Mouse (Mus musculus): Measurements from ENCODE around the gene Thy1. TPM values are rescaled to one million over a fixed set of nuclear protein-coding genes. Genes with fewer than 3 reads are reported as not detected.

Gene Thy1
- polyA plus RNA-seq, 1 experiment: not detected

DNA sequence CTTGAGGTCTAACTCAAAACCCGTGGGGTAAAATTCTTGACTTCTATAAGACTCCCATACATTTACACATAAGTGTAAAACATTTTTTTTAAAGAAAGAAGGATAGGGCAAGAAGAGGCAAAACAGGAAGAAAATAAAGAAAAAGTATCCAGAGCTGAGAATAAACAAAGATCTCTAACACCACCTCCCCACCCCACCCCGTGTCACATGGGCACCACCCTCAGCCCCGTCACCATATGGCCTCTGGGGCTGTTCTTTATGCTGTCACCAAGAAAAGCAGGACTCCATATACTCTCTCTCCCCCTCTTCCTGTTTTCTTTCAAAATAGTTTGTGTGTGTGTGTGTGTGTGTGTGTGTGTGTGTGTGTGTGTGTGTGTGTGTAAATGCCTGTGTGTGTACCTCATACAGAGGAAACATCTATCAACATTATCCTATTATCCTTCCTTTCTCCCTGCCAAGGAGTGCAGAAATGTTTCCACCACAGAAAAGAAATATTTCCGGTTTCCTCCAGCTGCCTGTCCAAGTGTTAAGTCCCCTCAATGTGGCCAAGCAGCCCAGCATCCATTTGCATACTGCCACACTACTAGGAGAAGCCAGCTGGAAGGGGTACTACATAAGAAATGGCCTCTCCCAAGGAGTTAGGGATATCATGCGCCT, 13.5 kb upstream of the Thy1 start:
- Histone ChIP-seq H3ac (ENCODE audit: control insufficient read depth, insufficient read length, low read depth) (no peak overlapping the region), H3K79me3 (ENCODE audit: low read depth) (no peaks in the 10 kb centered on the region), H3K36me3 (ENCODE audit: control insufficient read depth, insufficient read depth) (no peaks in the 10 kb centered on the region), H3K4me3 (ENCODE audit: insufficient read depth, poor library complexity, severe bottlenecking) (no peak overlapping the region), H3K79me2 (ENCODE audit: control insufficient read depth, insufficient read depth) (no peaks in the 10 kb centered on the region), H3K27me3 (ENCODE audit: control insufficient read depth, insufficient read depth, insufficient read length) (no peaks in the 10 kb centered on the region)
- TF ChIP-seq CEBPB (IDR thresholded peaks at IDR 0.05; ENCODE audit: low read depth): no peak
- no peak for TF ChIP-seq USF1 (IDR thresholded peaks at IDR 0.05; ENCODE audit: low read depth)
- no peak for TF ChIP-seq FOSL1 (IDR thresholded peaks at IDR 0.05; ENCODE audit: insufficient read depth, low read length, poor library complexity, severe bottlenecking)
- no peak for TF ChIP-seq MAX (IDR thresholded peaks at IDR 0.05)
- TF ChIP-seq MYOD1 (IDR thresholded peaks at IDR 0.05; ENCODE audit: control insufficient read depth, insufficient read length, low read depth): no peak
- TF ChIP-seq CTCF (IDR thresholded peaks at IDR 0.05; ENCODE audit: control insufficient read depth, insufficient read depth, insufficient read length): no peak
- TF ChIP-seq MYOG (IDR thresholded peaks at IDR 0.05; ENCODE audit: control insufficient read depth, extremely low read depth, insufficient read length): no peak

DNA sequence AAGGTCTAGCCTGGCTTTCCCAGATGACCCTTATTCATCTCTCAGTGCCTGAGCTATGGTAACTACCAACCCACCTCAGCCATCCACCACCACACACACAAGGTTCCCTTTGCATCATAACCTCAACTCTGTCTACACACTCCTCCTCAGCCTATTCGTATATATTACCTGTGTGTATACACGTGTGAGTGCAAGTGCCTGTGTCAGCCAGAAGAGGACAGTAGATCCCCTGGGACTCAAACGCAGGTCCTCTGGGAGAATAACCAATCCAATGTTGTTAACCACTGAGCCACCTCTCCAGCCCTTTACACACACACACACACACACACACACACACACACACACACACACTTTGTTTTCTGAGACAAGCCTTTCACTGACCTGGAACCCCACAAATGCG, 12.5 kb upstream of the Thy1 start:
- no peak overlapping the region for H3K4me3 ChIP-seq (ENCODE audit: insufficient read depth, poor library complexity, severe bottlenecking)
- H3ac ChIP-seq (ENCODE audit: control insufficient read depth, insufficient read length, low read depth): no peak overlapping the region
- H3K36me3 ChIP-seq (ENCODE audit: control insufficient read depth, insufficient read depth): no peaks in the 10 kb centered on the region
- H3K27me3 ChIP-seq (ENCODE audit: control insufficient read depth, insufficient read depth, insufficient read length): no peaks in the 10 kb centered on the region
- no peaks in the 10 kb centered on the region for H3K79me2 ChIP-seq (ENCODE audit: control insufficient read depth, insufficient read depth)
- TF ChIP-seq MYOD1 (IDR thresholded peaks at IDR 0.05; ENCODE audit: control insufficient read depth, insufficient read length, low read depth) (no peak), MYOG (IDR thresholded peaks at IDR 0.05; ENCODE audit: control insufficient read depth, extremely low read depth, insufficient read length) (no peak), CEBPB (IDR thresholded peaks at IDR 0.05; ENCODE audit: low read depth) (no peak), CTCF (IDR thresholded peaks at IDR 0.05; ENCODE audit: control insufficient read depth, insufficient read depth, insufficient read length) (no peak), USF1 (IDR thresholded peaks at IDR 0.05; ENCODE audit: low read depth) (no peak), MAX (IDR thresholded peaks at IDR 0.05) (no peak), FOSL1 (IDR thresholded peaks at IDR 0.05; ENCODE audit: insufficient read depth, low read length, poor library complexity, severe bottlenecking) (no peak)
- no peaks in the 10 kb centered on the region for H3K79me3 ChIP-seq (ENCODE audit: low read depth)

DNA sequence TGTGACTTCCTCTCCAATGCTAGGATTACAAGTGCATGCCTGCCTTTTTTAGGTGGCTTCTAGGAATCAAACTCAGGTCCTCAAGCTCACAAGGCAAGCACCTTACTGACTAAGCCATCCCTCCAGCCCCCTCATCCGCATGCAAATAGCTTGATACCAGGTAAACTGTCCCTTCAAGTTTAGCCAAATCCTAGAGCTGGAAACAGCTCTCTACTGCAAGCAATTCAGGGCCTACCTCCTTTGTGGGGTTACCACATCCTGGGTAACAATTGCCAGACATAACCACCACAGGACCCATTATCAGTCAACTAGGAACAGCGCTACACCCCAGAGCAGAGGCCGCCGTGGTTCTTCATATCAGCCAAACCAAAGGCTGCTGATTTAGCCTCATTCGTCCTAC, 12.1 kb upstream of the Thy1 start:
- no peak overlapping the region for H3ac ChIP-seq (ENCODE audit: control insufficient read depth, insufficient read length, low read depth)
- no peaks in the 10 kb centered on the region for H3K79me2 ChIP-seq (ENCODE audit: control insufficient read depth, insufficient read depth)
- no peaks in the 10 kb centered on the region for H3K79me3 ChIP-seq (ENCODE audit: low read depth)
- no peaks in the 10 kb centered on the region for H3K27me3 ChIP-seq (ENCODE audit: control insufficient read depth, insufficient read depth, insufficient read length)
- no peak overlapping the region for H3K4me3 ChIP-seq (ENCODE audit: insufficient read depth, poor library complexity, severe bottlenecking)
- TF ChIP-seq USF1 (IDR thresholded peaks at IDR 0.05; ENCODE audit: low read depth) (no peak), MAX (IDR thresholded peaks at IDR 0.05) (no peak), CEBPB (IDR thresholded peaks at IDR 0.05; ENCODE audit: low read depth) (no peak), MYOG (IDR thresholded peaks at IDR 0.05; ENCODE audit: control insufficient read depth, extremely low read depth, insufficient read length) (no peak), MYOD1 (IDR thresholded peaks at IDR 0.05; ENCODE audit: control insufficient read depth, insufficient read length, low read depth) (no peak), CTCF (IDR thresholded peaks at IDR 0.05; ENCODE audit: control insufficient read depth, insufficient read depth, insufficient read length) (no peak), FOSL1 (IDR thresholded peaks at IDR 0.05; ENCODE audit: insufficient read depth, low read length, poor library complexity, severe bottlenecking) (no peak)
- no peaks in the 10 kb centered on the region for H3K36me3 ChIP-seq (ENCODE audit: control insufficient read depth, insufficient read depth)

DNA sequence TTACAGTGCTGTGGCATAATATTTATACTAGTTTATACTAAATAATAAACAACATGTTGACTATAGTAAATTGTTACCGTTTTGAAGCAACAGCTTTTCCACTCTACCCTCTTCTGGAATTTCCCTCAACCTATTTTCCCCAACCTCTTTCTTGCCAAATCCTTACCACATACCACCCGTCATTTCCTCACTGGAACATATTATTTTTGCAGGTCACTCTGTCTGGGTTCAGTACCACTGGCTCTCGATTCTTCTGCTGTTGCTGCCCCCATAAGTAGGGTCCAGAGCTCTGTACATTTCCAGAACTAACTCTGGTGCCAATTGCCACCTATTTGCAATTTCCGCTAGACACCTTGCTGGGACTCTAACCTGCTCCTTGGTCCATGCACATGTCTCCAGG, 11.2 kb upstream of the Thy1 start:
- Histone ChIP-seq H3ac (ENCODE audit: control insufficient read depth, insufficient read length, low read depth) (no peak overlapping the region), H3K4me3 (ENCODE audit: insufficient read depth, poor library complexity, severe bottlenecking) (no peak overlapping the region), H3K27me3 (ENCODE audit: control insufficient read depth, insufficient read depth, insufficient read length) (no peaks in the 10 kb centered on the region), H3K79me2 (ENCODE audit: control insufficient read depth, insufficient read depth) (no peaks in the 10 kb centered on the region), H3K36me3 (ENCODE audit: control insufficient read depth, insufficient read depth) (no peaks in the 10 kb centered on the region), H3K79me3 (ENCODE audit: low read depth) (no peaks in the 10 kb centered on the region)
- TF ChIP-seq MAX (IDR thresholded peaks at IDR 0.05) (no peak), MYOG (IDR thresholded peaks at IDR 0.05; ENCODE audit: control insufficient read depth, extremely low read depth, insufficient read length) (no peak), CTCF (IDR thresholded peaks at IDR 0.05; ENCODE audit: control insufficient read depth, insufficient read depth, insufficient read length) (no peak), FOSL1 (IDR thresholded peaks at IDR 0.05; ENCODE audit: insufficient read depth, low read length, poor library complexity, severe bottlenecking) (no peak), USF1 (IDR thresholded peaks at IDR 0.05; ENCODE audit: low read depth) (no peak), MYOD1 (IDR thresholded peaks at IDR 0.05; ENCODE audit: control insufficient read depth, insufficient read length, low read depth) (no peak), CEBPB (IDR thresholded peaks at IDR 0.05; ENCODE audit: low read depth) (no peak)

DNA sequence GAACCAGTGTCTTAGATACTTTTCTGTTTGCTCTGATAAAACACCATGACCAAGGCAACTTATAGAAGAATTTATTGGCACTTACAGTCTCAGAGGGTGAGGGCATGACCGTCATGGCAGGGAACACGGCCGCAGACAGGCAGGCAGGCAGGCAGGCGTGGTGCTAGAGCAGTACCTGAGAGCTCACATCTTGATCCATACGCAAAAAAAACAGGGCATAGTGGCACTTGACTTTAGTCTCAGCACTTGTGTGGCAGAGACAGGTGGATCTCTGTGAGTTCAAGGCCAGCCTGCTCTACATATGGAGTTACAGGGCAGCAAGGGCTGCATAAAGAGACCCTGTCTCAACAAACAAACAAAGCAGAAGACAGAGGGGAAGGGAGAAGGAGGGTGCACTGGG, 9.9 kb upstream of the Thy1 start:
- H3K79me3 ChIP-seq (ENCODE audit: low read depth): no peaks in the 10 kb centered on the region
- no peaks in the 10 kb centered on the region for H3K79me2 ChIP-seq (ENCODE audit: control insufficient read depth, insufficient read depth)
- no peaks in the 10 kb centered on the region for H3K36me3 ChIP-seq (ENCODE audit: control insufficient read depth, insufficient read depth)
- TF ChIP-seq FOSL1 (IDR thresholded peaks at IDR 0.05; ENCODE audit: insufficient read depth, low read length, poor library complexity, severe bottlenecking) (no peak), MYOD1 (IDR thresholded peaks at IDR 0.05; ENCODE audit: control insufficient read depth, insufficient read length, low read depth) (no peak), USF1 (IDR thresholded peaks at IDR 0.05; ENCODE audit: low read depth) (no peak), MAX (IDR thresholded peaks at IDR 0.05) (no peak), MYOG (IDR thresholded peaks at IDR 0.05; ENCODE audit: control insufficient read depth, extremely low read depth, insufficient read length) (no peak), CTCF (IDR thresholded peaks at IDR 0.05; ENCODE audit: control insufficient read depth, insufficient read depth, insufficient read length) (no peak), CEBPB (IDR thresholded peaks at IDR 0.05; ENCODE audit: low read depth) (no peak)
- no peaks in the 10 kb centered on the region for H3K27me3 ChIP-seq (ENCODE audit: control insufficient read depth, insufficient read depth, insufficient read length)
- no peak overlapping the region for H3ac ChIP-seq (ENCODE audit: control insufficient read depth, insufficient read length, low read depth)
- H3K4me3 ChIP-seq (ENCODE audit: insufficient read depth, poor library complexity, severe bottlenecking): no peak overlapping the region
